Mouse (Mus musculus) forelimb bud, embryonic 11.5 days (tissue): ENCODE data around the gene Slc25a45.

Source experiments
- DNase-seq: peaks from one replicate; pipeline ENCODE4 v3.0.0-alpha.2; 2012; ENCODE audit warnings: low read depth, low spot score

The Slc25a45 gene

GRCm38 (mm10) chr19:5928104-5928503 is 50.5 kb downstream of the Slc25a45 start:
- no peak for DNase-seq

GRCm38 (mm10) chr19:5928546-5928945 is 50.9 kb downstream of the Slc25a45 start:
- no peak for DNase-seq

- no peak for DNase-seq
Measured at GRCm38 (mm10) chr19:5929634-5930596, 52.3 kb downstream of the Slc25a45 start.

- DNase-seq = no peak
Measured at GRCm38 (mm10) chr19:5935266-5935665, 57.7 kb downstream of the Slc25a45 start.
